Mouse (Mus musculus) limb, embryonic 14.5 days (tissue): ENCODE results near the gene Slx1b. TPM values are rescaled to one million over a fixed set of nuclear protein-coding genes. Genes with fewer than 3 reads are reported as not detected.

Experiments
- ATAC-seq: fragments of 200-750 bp; cut with Nextera tagmentation; 2 replicates; pipeline ENCODE4 v1.8.0; 2017; ENCODE audit warnings: low read depth, moderate number of reproducible peaks, moderate TSS enrichment; ENCODE audit not compliant: low FRiP score
- DNase-seq: peaks from one replicate; pipeline ENCODE4 v3.0.0-alpha.2; 2015; ENCODE audit warnings: low spot score
- H3K27ac ChIP-seq: fragments of 300-500 bp; sonication (generic); replicated peaks from 2 replicates; pipeline ENCODE4 v1.5.1; 2014; ENCODE audit warnings: low read depth, mild to moderate bottlenecking, low read length, moderate library complexity, mixed read lengths
- H3K27me3 ChIP-seq: fragments of 300-500 bp; sonication (generic); 2 replicates; pipeline ENCODE4 v1.6.1; 2014; ENCODE audit warnings: low read length, mixed read lengths; ENCODE audit not compliant: control insufficient read depth, insufficient read depth
- H3K36me3 ChIP-seq: fragments of 300-500 bp; sonication (generic); 2 replicates; pipeline ENCODE4 v1.6.1; 2014; ENCODE audit warnings: mild to moderate bottlenecking, low read length, moderate library complexity, mixed read lengths; ENCODE audit not compliant: control insufficient read depth, insufficient read depth
- H3K4me1 ChIP-seq: fragments of 300-500 bp; sonication (generic); 2 replicates; pipeline ENCODE4 v1.6.1; 2014; ENCODE audit warnings: antibody characterized with exemption, low read length, mixed read lengths; ENCODE audit not compliant: control insufficient read depth, insufficient read depth
- H3K4me2 ChIP-seq: fragments of 300-500 bp; sonication (generic); replicated peaks from 2 replicates; pipeline ENCODE4 v1.6.1; 2014; ENCODE audit warnings: low read depth, mild to moderate bottlenecking, low read length, moderate library complexity; ENCODE audit not compliant: severe bottlenecking
- H3K4me3 ChIP-seq: fragments of 300-500 bp; sonication (generic); replicated peaks from 2 replicates; pipeline ENCODE4 v1.5.1; 2014; ENCODE audit warnings: low read length
- H3K9ac ChIP-seq: fragments of 300-500 bp; sonication (generic); 2 replicates; pipeline ENCODE4 v1.6.1; 2014; ENCODE audit warnings: mild to moderate bottlenecking, low read depth, low read length, moderate library complexity; ENCODE audit not compliant: severe bottlenecking
- H3K9me3 ChIP-seq: fragments of 300-500 bp; sonication (generic); 2 replicates; pipeline ENCODE4 v1.6.1; 2016; ENCODE audit warnings: low read length; ENCODE audit not compliant: control insufficient read depth
- POLR2A ChIP-seq: fragments of 200-500 bp; IDR thresholded peaks from 2 replicates; pipeline ENCODE4 v1.8.0; 2012; ENCODE audit warnings: inconsistent platforms, mild to moderate bottlenecking, moderate library complexity, borderline replicate concordance; ENCODE audit not compliant: insufficient read depth, insufficient read length; ENCODE audit errors: extremely low read depth
- WGBS: fragments of 180-500 bp; shearing (Covaris S2); extraction: QIAGEN DNeasy Blood & Tissue Kit; methylation state at CpG from one replicate; pipeline ENCODE4 v1.1.7; 2014; 5-methylcytosine and 5-hydroxymethylcytosine counted together
- polyA plus RNA-seq, 2 experiments: library from polyadenylated mRNA; depleted of rRNA in 1 of 2; stranded (reverse) in 1 of 2; unstranded in 1 of 2; fragments of >200 nt; fragmentation: Nextera tagmentation in 1 of 2; extraction: Ambion mirVana in 1 of 2; gene quantifications; 2 replicates each; pipeline versions ENCODE4 v1.2.1 to v1.2.3; 2012 to 2014

Slx1b gene
- polyA plus RNA-seq, 2 experiments: 8.6 to 33.2 TPM

DNA sequence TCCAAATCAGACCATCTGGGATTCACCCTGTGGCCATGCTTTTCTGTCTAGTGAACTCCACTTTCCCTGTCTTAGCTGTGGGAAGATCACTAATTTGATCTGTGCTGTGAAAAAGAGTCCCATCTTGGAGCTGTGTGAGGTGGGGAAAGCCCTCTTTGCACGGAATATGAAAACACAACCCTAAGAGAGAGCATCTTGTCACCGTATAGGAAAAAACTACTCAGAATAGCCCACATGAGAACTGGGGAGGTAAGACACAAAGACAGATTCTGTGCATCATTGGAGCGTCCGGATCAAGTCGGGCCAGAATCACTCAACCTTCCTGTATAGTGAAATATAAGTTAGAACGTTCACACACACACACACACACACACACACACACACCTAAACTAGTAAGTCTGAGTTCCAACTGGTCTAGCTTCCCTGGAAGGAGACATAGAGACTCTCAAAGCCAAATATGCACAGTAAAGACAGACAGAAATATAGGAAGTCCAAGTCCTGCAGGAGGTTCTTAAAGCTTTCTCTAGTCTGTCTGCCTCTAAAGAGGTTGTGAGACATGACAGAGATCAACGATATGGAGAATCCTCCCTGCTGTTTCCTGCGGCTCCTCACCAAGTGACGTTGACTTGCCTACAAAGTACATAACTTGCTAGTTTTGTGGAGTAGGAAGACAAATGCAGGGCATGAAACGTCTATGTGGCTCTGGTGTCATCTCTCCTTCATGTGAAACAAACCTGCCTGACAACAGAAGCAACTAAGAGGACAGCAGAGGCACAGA, 12.8 kb upstream of the Slx1b start:
- peaks cover 7% of the 10 kb centered on the region; the same call in 1 of the 2 replicates for H3K4me1 ChIP-seq
- H3K9me3 ChIP-seq: no peaks in the 10 kb centered on the region
- no peak overlapping the region for H3K4me2 ChIP-seq
- no peak for TF ChIP-seq POLR2A
- H3K27me3 ChIP-seq: no peaks in the 10 kb centered on the region
- no peaks in the 10 kb centered on the region for H3K36me3 ChIP-seq
- no peak for DNase-seq
- no peak for ATAC-seq
- 85% methylated on average over 10 of the region's 10 CpGs for WGBS
- no peak overlapping the region for H3K27ac ChIP-seq
- no peak overlapping the region for H3K9ac ChIP-seq
- H3K4me3 ChIP-seq: no peak overlapping the region

DNA sequence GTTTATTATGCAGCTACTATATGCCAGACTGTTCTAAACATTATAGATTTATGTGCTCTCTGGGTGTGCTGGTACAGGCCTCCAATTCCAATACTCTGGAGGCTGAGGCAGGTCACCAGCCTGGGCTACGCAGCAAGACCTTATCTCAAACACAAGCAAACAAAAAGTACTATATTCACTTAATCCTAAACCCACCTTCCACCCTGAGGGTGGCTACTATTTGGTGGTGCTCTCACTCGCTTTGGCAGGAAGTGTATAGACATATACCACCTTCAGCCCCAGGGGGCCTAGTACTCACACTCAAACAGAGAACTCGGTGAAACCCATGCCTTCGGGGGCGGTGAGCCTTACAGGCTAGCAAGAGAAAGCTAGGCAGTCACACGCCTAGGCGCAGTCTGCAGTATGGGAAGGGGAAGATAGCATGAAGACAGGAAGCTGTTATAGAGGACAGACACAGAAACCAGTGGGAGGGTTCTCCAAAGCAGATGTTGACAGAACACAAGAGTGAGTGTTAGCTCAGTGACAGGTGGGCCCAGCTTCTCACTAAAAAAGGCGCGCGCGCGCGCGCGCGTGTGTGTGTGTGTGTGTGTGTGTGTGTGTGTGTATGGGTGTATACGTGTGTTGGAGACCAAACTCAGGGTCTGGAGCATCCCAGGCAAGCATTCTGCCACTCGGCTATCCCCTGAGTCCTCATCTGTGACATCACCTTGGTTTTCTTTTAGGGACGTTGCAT, 12.0 kb upstream of the Slx1b start, which contains the start of gene Coro1a:
Gene Coro1a, minus strand, starts transcription at position 346 of the 733 bp plus-strand sequence.
- TF ChIP-seq POLR2A: no peak
- peaks cover 7% of the 10 kb centered on the region; the same call in 1 of the 2 replicates for H3K4me1 ChIP-seq
- H3K4me2 ChIP-seq: no peak within 1 kb of the TSS
- no peak for DNase-seq
- H3K9ac ChIP-seq: no peak within 1 kb of the TSS
- H3K36me3 ChIP-seq: no peaks in the 10 kb centered on the region
- H3K27ac ChIP-seq: no peak within 1 kb of the TSS
- 87% methylated on average over 17 of the region's 19 CpGs for WGBS
- H3K9me3 ChIP-seq: no peaks in the 10 kb centered on the region
- ATAC-seq: no peak
- H3K4me3 ChIP-seq: no peak within 1 kb of the TSS
- H3K27me3 ChIP-seq: no peaks in the 10 kb centered on the region

DNA sequence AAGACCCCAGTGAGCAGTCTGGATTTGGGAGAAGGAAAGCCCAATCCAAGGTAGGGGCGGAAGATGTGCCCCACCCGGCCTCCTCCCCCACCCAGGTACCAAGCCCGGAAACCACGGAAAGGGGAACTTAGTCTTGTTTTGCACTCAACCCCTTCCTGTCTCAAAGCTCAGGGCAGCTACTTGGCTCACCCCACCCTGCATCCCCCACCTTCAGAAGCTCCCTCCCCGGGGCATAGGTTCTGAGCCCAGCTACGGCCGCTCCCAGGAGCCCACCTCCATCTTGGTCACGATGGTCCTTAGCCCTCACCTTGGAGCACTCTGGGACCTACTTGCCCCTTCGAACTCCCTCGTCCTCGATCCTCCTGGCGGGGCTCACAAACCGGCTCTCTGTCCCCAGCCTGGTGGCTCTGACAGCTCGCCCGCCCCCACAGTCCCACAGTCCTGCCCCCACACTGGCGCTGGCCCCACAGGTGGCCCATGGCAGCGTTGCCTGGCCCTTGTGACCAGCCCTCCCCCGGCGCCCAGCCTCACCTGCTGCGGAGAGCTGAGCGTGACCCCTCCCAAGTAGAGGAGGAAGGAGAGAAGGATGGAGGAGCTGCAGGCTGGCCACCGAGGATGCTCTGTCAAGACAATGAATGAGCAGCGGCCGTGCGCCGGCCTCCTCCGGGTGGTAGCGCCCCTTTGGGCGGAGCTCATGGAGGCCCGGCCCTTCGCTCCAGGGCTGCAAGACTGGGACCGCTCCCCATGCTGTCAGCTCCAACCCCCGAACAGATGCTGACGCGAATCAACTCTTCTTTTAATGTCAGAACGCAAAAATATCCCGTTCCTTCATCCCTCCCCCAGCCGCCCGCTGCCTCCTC, 8.8 kb upstream of the Slx1b start:
- ATAC-seq (peak; percentile 68), DNase-seq (peak; percentile 64)
- Histone ChIP-seq H3K27me3 (no peaks in the 10 kb centered on the region), H3K27ac (no peak overlapping the region), H3K4me2 (peak overlapping the region; percentile 94), H3K4me1 (peaks cover 7% of the 10 kb centered on the region; the same call in 1 of the 2 replicates), H3K4me3 (peak overlapping the region; percentile 49), H3K36me3 (no peaks in the 10 kb centered on the region), H3K9me3 (no peaks in the 10 kb centered on the region), H3K9ac (peak overlapping the region; percentile 61)
- 2% methylated on average over 32 of the region's 39 CpGs for WGBS
- no peak for TF ChIP-seq POLR2A

GRCm38 (mm10) chr7:126703757-126704077, 8.1 kb upstream of the Slx1b start:
- WGBS: 11% methylated on average over 7 of the region's 7 CpGs
- no peak overlapping the region for H3K27ac ChIP-seq
- H3K4me1 ChIP-seq: peaks cover 7% of the 10 kb centered on the region; the same call in 1 of the 2 replicates
- H3K9ac ChIP-seq: peak overlapping the region; percentile 61
- peak overlapping the region; percentile 49 for H3K4me3 ChIP-seq
- peak overlapping the region; percentile 94 for H3K4me2 ChIP-seq
- TF ChIP-seq POLR2A: no peak
- no peak for DNase-seq
- peaks cover 3% of the 10 kb centered on the region; the same call in 1 of the 2 replicates for H3K36me3 ChIP-seq
- H3K9me3 ChIP-seq: no peaks in the 10 kb centered on the region
- no peak for ATAC-seq
- H3K27me3 ChIP-seq: no peaks in the 10 kb centered on the region
